Mouse (Mus musculus) thymus, postnatal 4 days (tissue): ENCODE results near the gene Bcl7c.
"Not testable (repeated sequence)": the region's sequence is repeated elsewhere in the genome, so short reads cannot be mapped to it uniquely, and the experiment has no call there.

Experiments used
- DNase-seq: peaks from one replicate; pipeline ENCODE4 v3.0.0; 2021

Gene Bcl7c

GRCm38 (mm10) chr7:127714816-127715215 is 6.1 kb upstream of the Bcl7c start:
- no peak for DNase-seq

- DNase-seq, result peak; percentile 83
Measured at GRCm38 (mm10) chr7:127712461-127713385, 4.0 kb upstream of the Bcl7c start, which contains the start of gene Ctf1. Gene Ctf1 (plus strand): TSS chr7:127712736.

GRCm38 (mm10) chr7:127711456-127711855 is 2.7 kb upstream of the Bcl7c start:
- DNase-seq, result no peak

GRCm38 (mm10) chr7:127711031-127711430 is 2.3 kb upstream of the Bcl7c start:
- no peak for DNase-seq

- DNase-seq, result no peak
Measured at GRCm38 (mm10) chr7:127709261-127709979, 687 bp upstream of the Bcl7c start.

- no peak for DNase-seq
Measured at GRCm38 (mm10) chr7:127707957-127708206, 851 bp downstream of the Bcl7c start.

GRCm38 (mm10) chr7:127707045-127707956 is 1.4 kb downstream of the Bcl7c start:
- peak; percentile 65 for DNase-seq

GRCm38 (mm10) chr7:127705706-127706105 is 3.0 kb downstream of the Bcl7c start:
- no peak for DNase-seq

- DNase-seq, result no peak
Measured at GRCm38 (mm10) chr7:127704598-127704997, 4.1 kb downstream of the Bcl7c start.

- DNase-seq, result no peak
Measured at GRCm38 (mm10) chr7:127703561-127704178, 5.1 kb downstream of the Bcl7c start.

- DNase-seq, result no peak
Measured at GRCm38 (mm10) chr7:127700712-127701331, 7.9 kb downstream of the Bcl7c start.

GRCm38 (mm10) chr7:127698986-127699385 is 9.7 kb downstream of the Bcl7c start:
- no peak for DNase-seq

GRCm38 (mm10) chr7:127693730-127694129 is 15.0 kb downstream of the Bcl7c start:
- not testable (repeated sequence) for DNase-seq

- DNase-seq, result no peak
Measured at GRCm38 (mm10) chr7:127693290-127693689, 15.4 kb downstream of the Bcl7c start.

GRCm38 (mm10) chr7:127691221-127691989 is 17.3 kb downstream of the Bcl7c start:
- DNase-seq, result no peak

- DNase-seq, result no peak
Measured at GRCm38 (mm10) chr7:127689626-127690280, 19.0 kb downstream of the Bcl7c start.

- DNase-seq, result no peak
Measured at GRCm38 (mm10) chr7:127688935-127689334, 19.8 kb downstream of the Bcl7c start.

- no peak for DNase-seq
Measured at GRCm38 (mm10) chr7:127686740-127687449, 21.8 kb downstream of the Bcl7c start.

GRCm38 (mm10) chr7:127685304-127686018 is 23.3 kb downstream of the Bcl7c start:
- DNase-seq, result no peak
